Mouse (Mus musculus): ENCODE measurements at regions not wholly inside any gene's neighbourhood (a gene's known extent, or its start where the extent isn't known, plus 50 kb on each side); places are given as distances from the start of the nearest gene placed in this dataset.
"Not testable (repeated sequence)": the region's sequence is repeated elsewhere in the genome, so short reads cannot be mapped to it uniquely, and the experiment has no call there.

DNA sequence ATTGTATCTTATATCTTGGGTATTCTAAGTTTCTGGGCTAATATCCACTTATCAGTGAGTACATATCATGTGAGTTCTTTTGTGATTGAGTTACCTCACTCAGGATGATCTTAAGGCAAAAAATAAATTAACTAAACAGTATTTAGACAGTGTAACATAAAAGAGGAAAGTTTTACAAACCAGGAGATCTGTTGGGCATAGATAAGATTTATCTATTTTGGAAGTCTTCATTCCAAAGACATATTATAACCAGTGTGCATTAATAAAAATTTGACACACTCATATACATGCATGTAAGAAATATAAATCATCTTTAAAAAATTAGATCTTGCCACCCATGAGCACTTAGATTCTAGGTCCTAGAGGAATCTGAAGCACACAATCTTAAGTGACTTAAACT lies 343.9 kb upstream of the Fam174a start:
- DNase-seq (ENCODE audit: low read depth, low spot score), result no peak

DNA sequence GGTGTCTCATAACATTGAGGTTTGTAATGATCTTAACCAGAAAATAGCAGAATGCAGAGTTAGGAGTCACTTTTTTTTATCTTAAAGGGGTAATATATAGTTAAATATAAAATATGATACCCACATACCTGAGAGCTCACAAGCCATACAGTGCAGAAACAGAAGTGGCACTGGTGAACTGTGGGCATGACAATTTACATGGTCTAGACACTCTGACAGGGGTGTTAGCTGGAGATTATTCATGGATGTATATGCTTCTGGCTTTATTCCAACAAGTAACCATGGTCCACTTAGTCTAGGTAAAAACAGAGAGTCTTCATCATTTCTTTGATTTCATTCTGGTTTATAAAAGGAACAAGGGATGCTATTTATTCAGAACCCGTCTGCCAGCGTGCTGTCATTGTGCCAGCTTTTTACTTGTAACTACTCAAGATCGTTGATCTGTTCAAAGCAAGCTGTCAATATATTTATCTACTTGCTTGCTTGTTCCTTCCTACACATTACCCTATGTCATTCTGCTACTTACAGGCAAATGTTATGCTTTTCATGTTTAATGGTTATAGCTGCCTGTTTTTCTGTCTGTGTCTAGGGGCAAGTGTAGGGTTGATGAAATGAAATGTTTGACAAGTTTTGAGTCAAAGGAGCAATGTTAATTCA lies 343.2 kb upstream of the Fam174a start:
- no peak for DNase-seq (ENCODE audit: low read depth, low spot score)

DNA sequence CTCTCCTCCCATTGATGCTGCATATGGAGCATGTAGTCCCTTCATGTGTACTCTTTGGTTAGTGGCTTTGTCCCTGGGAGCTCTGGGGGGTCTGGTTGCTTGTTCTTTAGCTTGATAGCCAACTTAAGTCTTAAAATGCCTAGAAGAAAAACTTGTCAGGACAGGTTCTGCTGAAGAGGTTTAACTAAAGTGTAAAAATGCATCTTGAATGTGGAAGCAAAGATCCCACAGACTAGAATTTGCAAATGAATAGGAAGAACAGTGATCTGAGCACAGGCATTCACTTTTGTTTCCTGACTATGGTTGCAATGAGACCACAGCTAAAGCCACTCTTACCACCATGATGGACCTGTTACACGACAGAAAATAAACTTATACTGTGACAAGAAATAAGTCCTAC lies 320.1 kb upstream of the Fam174a start:
- no peak for DNase-seq (ENCODE audit: low read depth, low spot score)

DNA sequence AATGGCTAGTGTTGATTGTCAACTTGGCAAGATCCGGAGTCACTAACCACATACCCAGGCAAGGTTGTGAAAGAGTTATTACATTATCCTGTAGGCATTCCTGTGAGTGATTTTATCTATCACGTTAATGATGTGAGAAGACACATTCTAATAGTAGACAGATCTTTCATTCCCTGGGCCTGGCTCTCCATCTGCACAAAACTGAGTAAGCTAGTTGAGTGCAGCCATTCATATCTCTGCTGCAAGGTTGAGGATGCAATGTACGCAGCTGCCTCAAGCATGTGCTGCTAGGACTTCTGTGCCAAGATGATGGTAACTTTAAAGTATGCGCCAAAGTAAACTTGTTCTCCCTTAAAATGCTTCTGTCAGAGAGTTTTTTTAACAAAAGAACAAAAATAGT lies 309.5 kb upstream of the Fam174a start:
- no peak for DNase-seq (ENCODE audit: low read depth, low spot score)

DNA sequence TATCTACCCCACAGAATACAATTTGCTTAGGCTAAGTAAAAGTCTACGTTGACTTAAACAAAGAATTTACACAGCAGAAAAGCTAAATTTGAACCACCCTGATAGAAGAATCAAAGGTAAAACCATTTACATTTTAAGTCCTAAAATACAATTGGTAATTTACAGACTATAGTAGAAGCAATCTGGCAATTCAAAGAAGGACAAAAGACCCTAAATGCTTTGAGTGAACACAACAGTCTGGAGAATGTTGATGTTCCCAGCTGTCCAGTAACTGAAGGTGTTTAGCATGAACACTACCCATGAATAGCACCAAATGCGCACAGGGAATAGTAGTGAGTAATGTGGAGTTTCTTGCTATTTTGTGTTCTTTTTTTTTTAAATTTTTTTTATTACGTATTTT lies 282.8 kb upstream of the Fam174a start:
- DNase-seq (ENCODE audit: low read depth, low spot score), result no peak

DNA sequence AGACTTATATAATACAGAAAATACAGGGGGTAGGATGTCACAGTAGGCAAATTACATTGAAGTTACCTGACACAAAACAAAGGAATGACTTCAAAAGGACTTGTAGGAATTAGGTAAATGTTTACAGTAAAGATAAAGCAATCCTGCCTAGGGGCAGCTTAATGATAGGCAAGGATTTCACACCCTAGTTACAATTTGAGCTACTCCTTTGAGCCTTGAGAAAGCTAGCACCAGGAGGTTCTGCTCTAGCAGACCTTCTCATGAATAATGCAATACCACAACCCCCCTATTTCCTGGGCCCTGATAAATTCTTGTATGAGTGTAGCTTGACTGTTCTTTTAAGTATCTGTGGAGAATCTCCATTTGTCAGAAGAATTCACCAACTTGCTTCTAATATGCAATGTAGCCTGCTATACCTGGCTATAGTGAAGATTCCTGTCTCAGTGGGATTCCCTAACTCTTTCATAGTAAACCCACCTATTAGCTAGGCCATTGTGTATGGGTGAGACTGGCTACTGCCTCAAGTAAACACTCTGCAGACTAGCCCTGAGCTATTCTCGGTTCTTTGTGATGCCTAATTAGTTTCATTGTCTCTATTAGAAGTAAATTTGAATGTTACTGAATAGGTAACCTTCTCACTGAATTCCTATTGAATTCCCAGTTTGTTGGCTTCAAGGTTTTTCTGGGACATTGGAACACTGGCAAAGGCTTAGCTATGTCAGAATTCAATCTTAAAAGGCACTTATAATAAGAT lies 279.6 kb upstream of the Fam174a start:
- not testable (repeated sequence) for DNase-seq (ENCODE audit: low read depth, low spot score)

DNA sequence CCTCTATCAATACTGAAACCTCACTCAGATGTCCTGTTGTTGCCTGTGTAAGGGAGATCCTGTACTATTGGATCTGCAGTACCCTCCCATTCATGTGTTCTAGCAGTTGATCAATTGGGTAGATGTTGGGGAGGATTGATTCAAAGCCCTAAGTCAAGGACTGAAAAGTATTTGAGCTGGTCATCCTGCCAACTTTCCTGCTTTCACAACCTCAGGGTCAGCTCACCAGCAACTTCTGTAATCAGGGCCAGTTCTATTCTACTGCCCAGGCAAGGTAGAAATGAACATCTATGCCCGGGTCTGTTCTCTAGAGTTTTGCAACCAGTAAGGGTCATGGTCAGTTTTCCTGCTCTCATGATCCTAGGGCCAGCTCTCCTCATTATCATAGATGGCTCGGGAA lies 275.0 kb upstream of the Fam174a start:
- no peak for DNase-seq (ENCODE audit: low read depth, low spot score)

DNA sequence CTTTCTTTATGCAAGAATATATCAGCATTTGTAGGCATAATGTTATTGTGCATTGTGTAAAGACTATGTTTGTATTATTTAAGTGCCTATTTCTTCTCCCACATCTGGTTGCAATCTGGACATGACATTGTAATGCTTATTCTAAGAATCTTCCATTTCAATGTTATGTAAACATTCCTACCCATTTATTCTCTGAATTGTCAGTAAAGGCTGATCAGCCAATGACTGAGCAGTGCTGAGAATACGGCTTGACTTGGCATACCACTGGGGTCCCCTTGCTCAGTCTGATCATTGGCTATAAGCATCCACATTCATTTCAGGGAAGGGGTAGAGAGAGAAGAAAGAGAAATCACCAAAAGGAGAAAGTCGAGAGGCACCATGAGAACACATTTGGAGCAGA lies 273.1 kb upstream of the Fam174a start:
- DNase-seq (ENCODE audit: low read depth, low spot score), result no peak

DNA sequence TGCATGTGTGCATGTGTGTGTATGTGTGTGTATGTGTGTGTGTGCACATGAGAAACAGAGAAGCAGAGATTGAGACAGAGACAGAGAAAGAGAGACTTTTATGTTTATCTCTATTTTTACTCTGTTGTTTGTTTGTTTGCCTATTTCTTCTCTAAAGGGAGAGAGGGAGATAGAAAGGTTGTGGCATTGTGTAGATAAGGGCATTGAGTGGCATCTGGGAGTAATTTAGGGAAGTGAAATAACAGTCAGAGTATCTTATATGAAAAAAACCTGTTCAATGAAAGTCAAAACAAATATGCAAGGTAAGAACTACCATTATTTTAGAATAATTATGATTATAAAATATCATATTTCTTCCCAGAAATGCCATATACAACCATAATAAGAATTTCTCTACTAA lies 270.1 kb upstream of the Fam174a start:
- DNase-seq (ENCODE audit: low read depth, low spot score), result no peak

DNA sequence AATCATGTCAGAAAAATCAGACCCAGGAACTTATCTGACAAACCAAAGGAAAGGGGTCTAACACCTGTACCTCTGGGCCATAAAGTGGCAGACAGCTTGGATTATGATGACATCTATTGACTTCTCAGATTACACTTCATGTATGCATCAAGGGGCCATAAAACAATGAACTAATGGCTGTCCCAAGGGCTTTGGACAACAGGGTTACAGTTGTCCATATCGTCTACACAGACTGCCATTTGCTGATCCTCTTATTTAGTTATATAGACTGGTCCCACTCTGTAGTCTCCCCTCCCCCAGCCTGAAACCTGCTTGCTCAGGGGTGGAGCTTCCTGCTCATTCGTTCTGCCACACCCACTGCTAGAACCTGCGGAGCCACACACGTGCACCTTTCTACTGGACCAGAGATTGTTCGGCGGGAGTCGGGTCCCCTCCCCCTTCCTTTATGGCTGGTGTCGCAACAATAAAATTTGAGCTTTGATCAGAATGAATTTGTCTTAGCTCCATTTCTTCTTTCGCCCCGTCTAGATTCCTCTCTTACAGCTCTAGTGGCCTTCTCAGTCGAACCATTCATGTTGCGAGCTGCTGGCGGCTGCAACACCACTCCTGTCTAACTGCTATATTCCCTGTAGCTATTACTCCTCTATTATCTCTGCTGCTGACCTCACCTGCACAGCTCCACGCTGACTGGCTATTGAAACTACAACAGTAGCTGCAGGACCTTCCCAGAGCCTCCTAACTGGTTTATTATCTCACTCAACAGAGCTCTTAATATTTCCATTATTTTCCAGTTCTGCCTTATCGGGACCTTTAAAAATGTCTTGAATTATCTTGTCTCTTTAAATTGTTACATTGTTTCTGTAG lies 248.9 kb upstream of the Fam174a start:
- no peak for DNase-seq (ENCODE audit: low read depth, low spot score)

DNA sequence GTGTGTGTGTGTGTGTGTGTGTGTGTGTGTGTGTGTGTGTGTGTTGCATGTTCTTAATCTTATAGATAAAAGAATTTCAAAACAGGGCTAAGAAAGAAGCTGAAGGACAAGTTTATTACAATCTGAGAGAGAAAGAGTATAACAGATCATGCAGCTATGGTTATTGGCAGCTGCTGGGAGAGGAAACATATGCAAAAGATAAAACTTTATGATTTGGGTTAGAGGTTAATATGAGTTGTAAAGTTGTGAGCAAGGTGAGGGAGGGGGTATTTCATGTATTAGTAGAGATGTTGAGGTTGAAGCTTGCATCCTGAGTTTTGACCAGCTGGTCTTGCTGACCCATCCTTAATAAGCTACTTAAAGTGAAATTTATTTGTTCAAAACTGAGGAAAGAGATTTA lies 247.8 kb upstream of the Fam174a start:
- no peak for DNase-seq (ENCODE audit: low read depth, low spot score)

DNA sequence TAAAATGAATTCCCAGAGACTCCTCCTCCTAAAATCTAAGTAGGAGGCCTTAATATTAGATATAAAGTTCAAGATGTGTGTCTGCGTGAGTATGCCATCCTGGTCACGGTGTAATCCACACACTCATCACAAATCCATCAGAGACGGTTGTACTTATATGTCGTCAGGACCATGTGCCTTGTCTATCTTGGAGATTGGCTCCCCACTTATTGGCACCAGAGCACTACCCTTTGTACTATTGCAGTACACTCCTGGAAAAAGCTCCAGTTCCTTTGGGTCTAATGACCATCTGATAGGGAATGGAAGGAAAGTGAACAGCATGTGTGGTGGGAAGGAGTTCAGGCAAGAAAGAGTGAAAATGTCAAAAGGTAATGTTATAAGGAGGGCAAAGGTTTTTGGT lies 247.4 kb upstream of the Fam174a start:
- DNase-seq (ENCODE audit: low read depth, low spot score), result no peak

DNA sequence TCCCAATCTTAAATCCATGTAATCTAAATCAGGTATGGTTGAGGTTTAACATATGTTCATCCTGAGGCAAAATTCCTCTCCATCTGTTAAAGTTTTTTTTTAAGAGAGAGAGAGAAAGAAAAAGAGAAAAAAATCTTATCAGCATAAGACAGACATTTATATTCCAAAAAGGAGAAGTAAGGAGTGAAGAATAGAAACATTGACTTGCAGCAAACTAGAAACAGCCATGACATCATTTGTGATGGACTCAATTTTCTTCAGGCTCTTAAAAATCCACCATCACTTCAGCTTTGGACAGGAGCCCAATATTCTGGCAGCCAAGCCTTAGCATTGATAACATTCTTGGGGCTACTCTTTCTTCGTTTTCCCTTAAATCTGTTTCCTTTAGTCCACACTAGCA lies 238.3 kb upstream of the Fam174a start:
- DNase-seq (ENCODE audit: low read depth, low spot score), result no peak

DNA sequence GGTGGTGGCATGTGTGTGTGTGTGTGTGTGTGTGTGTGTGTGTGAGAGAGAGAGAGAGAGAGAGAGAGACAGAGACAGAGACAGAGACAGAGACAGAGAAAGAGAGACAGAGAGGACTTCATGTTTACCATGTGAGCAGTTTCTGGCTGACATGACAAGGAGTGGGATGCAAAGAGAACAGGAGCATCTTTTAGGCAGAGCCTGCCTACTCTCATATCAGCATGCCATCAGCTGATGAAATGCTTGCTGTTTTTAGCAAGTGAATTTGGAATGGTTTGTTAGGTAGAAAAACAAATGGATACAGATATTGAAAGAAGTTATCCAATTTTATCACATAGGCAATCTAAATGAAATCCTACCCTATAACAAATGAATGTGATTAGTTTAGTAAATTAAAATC lies 203.5 kb upstream of the Fam174a start:
- DNase-seq (ENCODE audit: low read depth, low spot score), result no peak

DNA sequence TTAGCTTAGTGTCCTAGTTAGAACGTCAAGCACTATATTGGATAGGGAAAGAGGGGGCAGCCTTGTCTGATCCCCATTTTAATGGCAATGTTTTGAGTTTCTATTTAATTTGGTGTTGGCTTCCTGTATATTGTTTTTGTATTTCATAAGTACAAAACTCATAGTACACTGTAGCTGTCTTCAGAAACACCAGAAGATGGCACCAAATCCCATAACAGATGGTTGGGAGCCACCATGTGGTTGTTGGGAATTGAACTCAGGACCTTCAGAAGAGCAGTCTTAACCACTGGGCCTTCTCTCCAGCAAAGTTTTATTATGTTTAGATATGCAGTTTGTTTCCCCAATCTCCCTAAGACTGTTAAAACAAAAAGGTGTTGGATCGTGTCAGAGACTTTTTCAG lies 199.9 kb upstream of the Fam174a start:
- peak; percentile 13 for DNase-seq (ENCODE audit: low read depth, low spot score)

DNA sequence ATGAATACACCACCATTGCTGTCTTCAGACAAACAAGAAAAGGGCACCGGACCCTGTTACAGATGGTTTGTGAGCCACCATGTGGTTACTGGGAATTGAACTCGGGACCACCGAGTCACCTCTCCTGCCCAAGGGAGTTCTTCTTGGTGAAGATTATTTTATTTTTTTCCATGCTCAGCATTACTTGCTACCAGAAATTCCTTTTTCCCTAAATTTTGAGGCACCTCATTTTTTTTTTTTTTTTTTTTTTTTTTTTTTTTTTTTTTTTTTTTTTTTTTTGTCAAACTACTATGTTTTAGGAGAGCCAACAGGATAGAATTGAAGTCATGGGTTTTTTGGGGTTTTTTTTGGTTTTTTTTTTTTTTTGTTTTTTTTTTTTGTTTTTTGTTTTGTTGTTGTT lies 165.9 kb upstream of the Fam174a start:
- DNase-seq (ENCODE audit: low read depth, low spot score), result no peak

DNA sequence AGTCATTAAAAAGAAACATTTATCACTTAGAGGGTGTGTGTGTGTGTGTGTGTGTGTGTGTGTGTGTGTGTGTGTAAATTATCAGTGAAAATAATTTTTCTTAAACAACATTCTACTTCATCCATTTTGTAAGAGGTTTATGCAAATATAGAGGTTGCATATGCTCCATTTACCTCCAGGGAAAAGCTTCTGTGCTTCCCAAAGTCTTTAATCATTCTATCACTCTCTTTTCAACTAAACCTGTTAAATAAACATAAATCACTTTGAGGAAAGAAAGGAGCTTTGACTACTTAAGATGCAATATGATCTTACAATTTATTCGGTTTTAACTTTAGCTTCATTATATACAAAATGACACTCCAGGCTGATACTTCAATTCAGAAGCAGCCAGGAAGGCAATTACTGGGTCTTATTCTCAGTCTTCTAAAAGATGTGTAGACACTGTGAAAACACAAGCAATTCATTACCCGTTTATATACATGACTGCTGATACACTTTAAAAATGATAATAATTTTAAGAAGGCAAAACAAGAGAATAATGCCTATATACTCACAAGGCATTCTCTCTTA lies 139.3 kb upstream of the Fam174a start:
- no peak for DNase-seq (ENCODE audit: low read depth, low spot score)

DNA sequence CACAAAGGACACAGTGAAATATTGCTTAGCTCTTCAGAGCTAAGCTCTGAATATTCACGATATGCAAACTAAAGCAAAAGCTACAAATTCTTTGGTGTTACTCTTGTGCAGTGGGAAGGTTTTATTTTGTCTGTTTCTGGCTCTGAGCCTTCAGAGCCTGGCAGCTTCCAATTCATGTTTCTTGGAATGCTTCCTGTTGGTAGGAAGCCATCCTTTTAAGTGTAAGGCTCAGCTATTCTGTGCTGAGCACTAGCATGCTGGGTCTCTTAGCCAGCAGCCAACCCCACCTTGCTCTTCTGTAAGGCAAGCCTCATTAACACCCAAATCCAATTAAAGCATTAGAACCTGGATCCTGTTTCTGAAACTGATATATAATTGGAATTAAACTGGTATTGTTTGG lies 94.5 kb upstream of the Fam174a start:
- no peak for DNase-seq (ENCODE audit: low read depth, low spot score)

DNA sequence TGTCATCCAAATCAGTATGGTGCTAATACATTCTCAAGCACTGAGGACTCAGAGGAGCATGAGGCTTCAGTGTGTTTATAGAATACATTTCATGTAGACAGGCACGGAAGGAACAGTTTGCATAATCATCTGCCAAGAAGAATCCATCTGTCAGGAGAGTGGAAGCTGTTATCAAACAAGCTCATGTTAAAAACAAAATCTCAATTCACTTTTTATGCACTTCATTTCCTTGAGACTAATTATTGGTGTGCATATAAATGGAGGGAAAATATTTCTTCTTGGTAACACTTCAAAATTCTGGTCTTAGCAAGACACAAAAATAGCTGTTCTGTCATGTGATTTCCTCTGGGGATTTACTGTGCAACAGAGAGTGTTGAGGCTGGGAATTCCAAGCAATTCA lies 90.1 kb upstream of the Fam174a start:
- no peak for DNase-seq (ENCODE audit: low read depth, low spot score)

DNA sequence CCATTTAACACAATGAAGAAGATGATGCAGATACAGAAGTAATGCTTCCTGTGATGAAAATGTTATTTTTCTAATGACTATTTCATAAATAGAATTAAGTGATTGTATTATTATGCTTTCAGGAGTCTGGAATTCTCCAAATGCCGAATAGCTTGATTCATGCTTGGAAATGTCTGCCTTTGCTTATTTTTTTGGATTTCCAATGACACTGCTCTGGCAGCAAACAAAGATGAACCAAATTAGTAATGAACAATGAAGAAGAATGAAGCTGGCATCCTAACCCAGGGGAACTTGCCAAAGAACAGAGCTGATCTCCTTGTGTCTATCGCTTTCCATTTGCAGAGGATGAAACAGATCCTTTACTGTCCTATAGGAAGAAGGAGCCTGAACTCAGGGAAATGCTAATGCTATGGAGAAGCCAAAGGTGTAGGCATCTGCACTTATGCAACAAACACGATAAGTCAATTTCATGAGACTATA lies 71.7 kb upstream of the Fam174a start:
- DNase-seq (ENCODE audit: low read depth, low spot score), result no peak
